11 mouse cellular contexts compared by ENCODE assay signal in genomic region chr10:20673798-20674197, GRCm38 (mm10). TPM values are rescaled to one million over a fixed set of nuclear protein-coding genes. Genes with fewer than 3 reads are reported as not detected.
DNase-seq lines count a peak whose midpoint lies in the region; ATAC-seq lines count a peak whose summit lies in the region.
"Had no signal": no experiment of that assay in that cellular context is flagged by ENCODE, and none has a peak within 500 bp of the region (broad histone marks: within the 10 kb centered on the region; RNA-seq: fewer than 3 reads in every experiment).

No protein-coding gene starts in this region.

- no peaks in the 10 kb centered on the region for H3K27me3 ChIP-seq in heart, embryonic 11.5 days (ENCODE audit: control insufficient read depth, insufficient read depth, low read length)
- no peaks in the 10 kb centered on the region for H3K27me3 ChIP-seq in hindbrain, embryonic 16.5 days (replicated peaks; ENCODE audit: control insufficient read depth, insufficient read depth, low read length)
- H3K27me3 ChIP-seq: neural tube, embryonic 12.5 days had no signal

- H3K9ac ChIP-seq in heart, embryonic 11.5 days (ENCODE audit: low read depth, low read length) = no peak overlapping the region
- H3K9ac ChIP-seq in hindbrain, embryonic 16.5 days (ENCODE audit: low read depth, low read length) = no peak overlapping the region
- H3K9ac ChIP-seq: neural tube, embryonic 12.5 days had no signal

- no peak overlapping the region for H3K4me3 ChIP-seq in heart, embryonic 11.5 days (ENCODE audit: low read depth, low read length)
- H3K4me3 ChIP-seq in hindbrain, embryonic 16.5 days (ENCODE audit: low read length) = no peak overlapping the region
- H3K4me3 ChIP-seq: neural tube, embryonic 12.5 days had no signal

- H3K36me3 ChIP-seq in heart, embryonic 11.5 days (ENCODE audit: control insufficient read depth, insufficient read depth, low read length) = no peaks in the 10 kb centered on the region
- H3K36me3 ChIP-seq in hindbrain, embryonic 16.5 days (ENCODE audit: control insufficient read depth, insufficient read depth, low read length) = no peaks in the 10 kb centered on the region
- H3K36me3 ChIP-seq: neural tube, embryonic 12.5 days had no signal

- no peak overlapping the region for H3K27ac ChIP-seq in heart, embryonic 11.5 days (ENCODE audit: low read depth, low read length)
- no peak overlapping the region for H3K27ac ChIP-seq in hindbrain, embryonic 16.5 days (ENCODE audit: low read depth, low read length)
- H3K27ac ChIP-seq: kidney, postnatal 0 days; neural tube, embryonic 12.5 days had no signal

- no peaks in the 10 kb centered on the region for H3K9me3 ChIP-seq in heart, embryonic 11.5 days (replicated peaks; ENCODE audit: control insufficient read depth, low read length)
- no peaks in the 10 kb centered on the region for H3K9me3 ChIP-seq in hindbrain, embryonic 16.5 days (ENCODE audit: control insufficient read depth, low read length)
- H3K9me3 ChIP-seq: neural tube, embryonic 12.5 days had no signal

- H3K4me2 ChIP-seq in heart, embryonic 11.5 days = no peak overlapping the region
- no peak overlapping the region for H3K4me2 ChIP-seq in hindbrain, embryonic 16.5 days (ENCODE audit: low read length)
- H3K4me2 ChIP-seq: neural tube, embryonic 12.5 days had no signal

- intact Hi-C loops in heart, postnatal 10 days (cut with DNase I) = no loop called here
- intact Hi-C loops in left cerebral cortex, postnatal 36 days (cut with DNase I) = loop anchor here (5.0 kb wide), 1 partner anchor 54 kb away; the partner anchor contains the start of gene Pde7b

- 76% methylated on average over 4 of the region's 4 CpGs for WGBS in heart, embryonic 11.5 days (ENCODE audit: insufficient replicate concordance)
- 76% methylated on average over 4 of the region's 4 CpGs for WGBS in hindbrain, embryonic 16.5 days

- peaks cover 8% of the 10 kb centered on the region for H3K4me1 ChIP-seq in heart, embryonic 11.5 days (ENCODE audit: control insufficient read depth, insufficient read depth, low read length)
- no peaks in the 10 kb centered on the region for H3K4me1 ChIP-seq in hindbrain, embryonic 16.5 days (ENCODE audit: control insufficient read depth, insufficient read depth, low read depth, low read length)
- H3K4me1 ChIP-seq: neural tube, embryonic 12.5 days had no signal

- ATAC-seq in heart, embryonic 11.5 days (replicated peaks; ENCODE audit: insufficient number of reproducible peaks, low FRiP score, low TSS enrichment) = no peak
- no peak for ATAC-seq in granulocyte monocyte progenitor cell, adult 5-6 weeks (replicated peaks; ENCODE audit: poor library complexity, severe bottlenecking)
- ATAC-seq in hindbrain, embryonic 16.5 days = no peak

- DNase-seq in heart, adult 18-20 months = peak; percentile 73 to 82
- DNase-seq in adrenal gland, adult 8-10 months = peak; percentile 9
- peak; percentile 66 to 74 for DNase-seq in heart, postnatal 10 days
- peak; percentile 79 to 80 for DNase-seq in left cerebral cortex, postnatal 36 days (ENCODE audit: low spot score in 2 of 2)
- no peak for DNase-seq in ovary, postnatal 36 days (ENCODE audit: low spot score)
- DNase-seq: cerebellum, adult 9-10 months had no signal

RNA-seq across cellular contexts. Expression of gene Pde7b, which starts 51.1 kb away (rescaled TPM):
- total RNA-seq in heart, adult 18-20 months (2021) = 10 to 100 TPM; 48.3 to 55.4 TPM
- 9.7 and 12.1 TPM in 2 replicates for polyA plus RNA-seq in heart, embryonic 11.5 days (2014; fragmentation: Nextera tagmentation; extraction: Ambion mirVana)
- total RNA-seq in adrenal gland, adult 8-10 months (2022) = 10 to 100 TPM; 13.5 to 14.8 (median 14.5) TPM
- 10 to 100 TPM; 43.1 to 50.5 TPM for total RNA-seq in heart, postnatal 10 days (2021)
- 10 to 100 TPM; 45.6 to 61.3 TPM for total RNA-seq in left cerebral cortex, postnatal 36 days (2021)
- total RNA-seq in granulocyte monocyte progenitor cell, adult 5-6 weeks (2014; fragmentation: Nextera tagmentation) = 6.8 and 7.4 TPM in 2 replicates
- 2.7 and 3.8 TPM in 2 replicates for total RNA-seq in granulocyte monocyte progenitor cell, adult 5-6 weeks (2017)
- 2.8 and 4.0 TPM in 2 replicates for polyA plus RNA-seq in hindbrain, embryonic 16.5 days (2015; fragmentation: Nextera tagmentation; extraction: Ambion mirVana)
